Mouse (Mus musculus) midbrain, embryonic 16.5 days (tissue): ENCODE measurements around the gene Tmem259. TPM values are rescaled to one million over a fixed set of nuclear protein-coding genes. Genes with fewer than 3 reads are reported as not detected.

ENCODE experiments used
- ATAC-seq: fragments of 200-750 bp; cut with Nextera tagmentation; 2 replicates; pipeline ENCODE4 v1.8.0; 2017; ENCODE audit warnings: moderate TSS enrichment
- H3K27ac ChIP-seq: fragments of 300-500 bp; sonication (generic); 2 replicates; pipeline ENCODE4 v1.5.1; 2014; ENCODE audit warnings: mild to moderate bottlenecking, low read length, mixed read lengths
- H3K27me3 ChIP-seq: fragments of 300-500 bp; sonication (generic); 2 replicates; pipeline ENCODE4 v1.6.1; 2014; ENCODE audit warnings: low read depth, low read length, mixed read lengths; ENCODE audit not compliant: control insufficient read depth, insufficient read depth
- H3K36me3 ChIP-seq: fragments of 300-500 bp; sonication (generic); 2 replicates; pipeline ENCODE4 v1.6.1; 2014; ENCODE audit warnings: mild to moderate bottlenecking, low read length, moderate library complexity, mixed read lengths; ENCODE audit not compliant: control insufficient read depth, insufficient read depth
- H3K4me1 ChIP-seq: fragments of 300-500 bp; sonication (generic); 2 replicates; pipeline ENCODE4 v1.6.1; 2014; ENCODE audit warnings: mild to moderate bottlenecking, low read length, mixed read lengths; ENCODE audit not compliant: control insufficient read depth, insufficient read depth
- H3K4me2 ChIP-seq: fragments of 300-500 bp; sonication (generic); 2 replicates; pipeline ENCODE4 v1.6.1; 2014; ENCODE audit warnings: mild to moderate bottlenecking, low read length, mixed read lengths
- H3K4me3 ChIP-seq: fragments of 300-500 bp; sonication (generic); 2 replicates; pipeline ENCODE4 v1.5.1; 2014; ENCODE audit warnings: low read depth, mild to moderate bottlenecking, low read length, moderate library complexity, mixed read lengths
- H3K9ac ChIP-seq: fragments of 300-500 bp; sonication (generic); 2 replicates; pipeline ENCODE4 v1.6.1; 2014; ENCODE audit warnings: low read depth, low read length, mixed read lengths
- H3K9me3 ChIP-seq: fragments of 300-500 bp; sonication (generic); replicated peaks from 2 replicates; pipeline ENCODE4 v1.6.1; 2014; ENCODE audit warnings: mild to moderate bottlenecking, low read length, mixed read lengths; ENCODE audit not compliant: control insufficient read depth, poor library complexity, severe bottlenecking
- WGBS: fragments of 180-500 bp; shearing (Covaris S2); extraction: QIAGEN DNeasy Blood & Tissue Kit; methylation state at CpG from one replicate; pipeline ENCODE4 v1.1.7; 2014; 5-methylcytosine and 5-hydroxymethylcytosine counted together
- polyA plus RNA-seq: library from polyadenylated mRNA; unstranded; fragments of >200 nt; fragmentation: Nextera tagmentation; extraction: Ambion mirVana; gene quantifications from 2 replicates; pipeline ENCODE4 v1.2.1, GENCODE M21; 2015

Tmem259 gene
- polyA plus RNA-seq, 1 experiment from 2014 or later = 16.2 TPM

DNA sequence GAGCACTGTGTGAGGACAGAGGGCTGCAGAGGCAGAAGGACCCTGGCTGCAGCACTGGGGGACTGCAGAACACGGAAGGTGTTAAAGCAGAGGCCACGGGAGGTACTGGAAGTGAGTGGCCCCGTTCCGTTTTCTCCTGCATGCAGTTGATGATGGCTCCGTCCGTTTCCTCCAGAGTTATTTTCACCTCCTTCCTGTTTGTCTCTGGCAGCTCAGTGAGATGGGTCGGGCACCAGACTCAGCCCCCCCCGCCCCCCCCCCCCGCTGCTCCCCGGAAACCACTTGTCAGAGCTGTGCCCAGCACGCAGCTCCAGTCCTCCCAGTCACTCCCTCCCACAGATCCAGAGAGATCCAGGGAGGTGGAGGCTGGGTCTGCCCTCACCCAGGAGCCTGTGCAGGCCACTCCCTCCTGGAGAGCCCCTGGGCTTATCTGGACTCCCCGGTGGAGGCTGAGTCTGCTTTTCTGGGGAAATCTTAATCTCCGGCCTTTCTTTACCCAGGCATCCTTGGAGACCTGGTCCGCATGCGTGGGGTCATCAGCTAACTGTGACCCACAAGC, 34.7 kb upstream of the Tmem259 start:
- Histone ChIP-seq H3K4me1 (no peaks in the 10 kb centered on the region), H3K4me2 (no peak overlapping the region), H3K9me3 (no peaks in the 10 kb centered on the region), H3K27ac (no peak overlapping the region), H3K27me3 (peaks cover 35% of the 10 kb centered on the region), H3K9ac (no peak overlapping the region), H3K36me3 (no peaks in the 10 kb centered on the region), H3K4me3 (no peak overlapping the region)
- WGBS = 12% methylated on average over 11 of the region's 15 CpGs
- ATAC-seq = no peak

DNA sequence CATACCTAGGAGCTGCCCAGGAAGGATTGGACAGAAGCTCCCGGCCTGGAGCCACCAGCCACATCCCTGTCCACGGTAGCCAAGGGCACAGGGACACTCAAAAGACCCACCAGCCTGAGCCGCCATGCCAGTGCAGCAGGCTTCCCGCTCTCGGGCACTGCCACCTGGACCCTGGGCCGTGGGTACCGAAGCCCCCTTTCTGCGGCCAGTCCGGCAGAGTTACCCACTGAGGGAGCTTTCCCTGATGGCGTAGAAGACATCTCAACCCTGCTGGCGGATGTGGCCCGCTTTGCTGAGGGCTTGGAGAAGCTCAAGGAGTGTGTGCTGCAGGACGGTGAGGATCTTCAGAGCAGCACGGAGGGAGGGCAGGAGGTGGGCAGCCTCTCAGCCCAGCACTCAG, 33.6 kb upstream of the Tmem259 start:
- H3K9ac ChIP-seq = no peak overlapping the region
- H3K27ac ChIP-seq = no peak overlapping the region
- H3K9me3 ChIP-seq = no peaks in the 10 kb centered on the region
- no peak overlapping the region for H3K4me3 ChIP-seq
- 84% methylated on average over 14 of the region's 14 CpGs for WGBS
- H3K4me2 ChIP-seq = no peak overlapping the region
- peaks cover 46% of the 10 kb centered on the region for H3K27me3 ChIP-seq
- no peak for ATAC-seq
- H3K4me1 ChIP-seq = no peaks in the 10 kb centered on the region
- H3K36me3 ChIP-seq = no peaks in the 10 kb centered on the region

DNA sequence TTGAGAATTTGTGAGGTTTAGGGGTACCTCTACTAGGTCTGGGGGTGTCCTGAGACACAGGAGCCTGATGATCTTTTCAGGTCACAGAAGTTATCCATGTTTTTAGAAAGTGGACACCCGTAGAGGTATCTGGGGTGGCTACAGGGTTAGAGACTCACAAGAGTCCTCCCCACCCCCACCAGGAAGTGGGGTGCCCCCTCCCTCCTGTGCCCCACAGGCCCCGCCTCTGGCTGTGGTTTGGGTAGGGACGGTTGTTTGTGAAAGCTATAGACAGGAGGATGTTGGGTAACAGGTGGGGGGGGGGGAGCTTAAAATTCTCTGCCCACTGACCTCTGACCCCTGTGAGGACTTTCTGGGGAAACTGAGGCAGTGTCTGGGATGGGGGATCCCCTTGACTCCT, 33.2 kb upstream of the Tmem259 start:
- H3K4me3 ChIP-seq = no peak overlapping the region
- no peak overlapping the region for H3K9ac ChIP-seq
- no peak overlapping the region for H3K27ac ChIP-seq
- H3K4me2 ChIP-seq = no peak overlapping the region
- no peaks in the 10 kb centered on the region for H3K9me3 ChIP-seq
- 77% methylated on average over 3 of the region's 3 CpGs for WGBS
- H3K27me3 ChIP-seq = peaks cover 48% of the 10 kb centered on the region
- ATAC-seq = no peak
- no peaks in the 10 kb centered on the region for H3K4me1 ChIP-seq
- no peaks in the 10 kb centered on the region for H3K36me3 ChIP-seq

DNA sequence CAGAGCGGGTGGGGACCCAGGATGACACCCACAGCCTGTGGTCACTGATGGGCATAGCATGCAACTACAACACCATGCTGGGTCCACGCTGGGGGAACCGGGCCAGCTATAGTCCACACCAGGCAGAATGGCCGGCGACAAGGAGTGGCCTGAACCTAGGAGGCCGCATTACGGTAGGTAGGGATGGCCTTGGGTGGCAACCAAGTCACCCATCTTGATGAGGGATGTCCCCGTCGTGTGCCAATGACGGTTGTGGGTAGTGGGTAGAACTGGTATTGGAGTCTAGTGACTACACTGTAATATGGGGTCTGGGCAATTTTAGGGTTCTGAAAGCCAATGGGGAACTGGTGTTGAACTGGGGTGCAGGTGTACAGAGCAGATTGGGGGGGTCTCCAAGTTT, 32.8 kb upstream of the Tmem259 start:
- Histone ChIP-seq H3K9me3 (no peaks in the 10 kb centered on the region), H3K4me2 (no peak overlapping the region), H3K4me3 (no peak overlapping the region), H3K9ac (no peak overlapping the region), H3K27ac (no peak overlapping the region), H3K36me3 (no peaks in the 10 kb centered on the region; the same call in 1 of the 2 replicates), H3K4me1 (no peaks in the 10 kb centered on the region), H3K27me3 (peaks cover 51% of the 10 kb centered on the region)
- WGBS = 91% methylated on average over 10 of the region's 10 CpGs
- no peak for ATAC-seq

DNA sequence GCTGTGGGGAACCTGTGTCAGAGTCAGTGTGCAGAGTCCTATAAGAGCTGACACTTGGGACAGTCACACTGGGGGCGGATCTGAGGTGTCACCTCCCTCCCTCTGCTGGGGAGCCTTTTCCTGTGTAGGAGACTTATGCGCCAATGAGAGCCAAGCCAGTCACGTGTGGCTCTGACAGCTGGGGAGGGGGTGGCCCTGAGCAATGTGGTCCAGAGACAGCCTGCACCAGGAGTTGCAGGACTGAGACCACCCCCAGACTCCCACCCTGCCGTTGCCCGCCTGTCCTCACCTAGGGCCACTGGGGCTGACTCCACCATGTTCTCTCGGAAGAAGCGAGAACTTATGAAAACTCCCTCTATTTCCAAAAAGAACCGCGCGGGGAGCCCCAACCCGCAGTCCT, 32.4 kb upstream of the Tmem259 start, which contains the start of gene Arhgap45:
Arhgap45 (plus strand) TSS at position 143 of the 400 bp plus-strand sequence.
- Histone ChIP-seq H3K27ac (no peak within 1 kb of the TSS), H3K9me3 (no peaks in the 10 kb centered on the region; the same call in 1 of the 2 replicates), H3K9ac (no peak within 1 kb of the TSS), H3K4me1 (no peaks in the 10 kb centered on the region), H3K36me3 (peaks cover 3% of the 10 kb centered on the region), H3K4me3 (no peak within 1 kb of the TSS), H3K4me2 (no peak within 1 kb of the TSS), H3K27me3 (peaks cover 52% of the 10 kb centered on the region)
- 72% methylated on average over 11 of the region's 11 CpGs for WGBS
- ATAC-seq = no peak

DNA sequence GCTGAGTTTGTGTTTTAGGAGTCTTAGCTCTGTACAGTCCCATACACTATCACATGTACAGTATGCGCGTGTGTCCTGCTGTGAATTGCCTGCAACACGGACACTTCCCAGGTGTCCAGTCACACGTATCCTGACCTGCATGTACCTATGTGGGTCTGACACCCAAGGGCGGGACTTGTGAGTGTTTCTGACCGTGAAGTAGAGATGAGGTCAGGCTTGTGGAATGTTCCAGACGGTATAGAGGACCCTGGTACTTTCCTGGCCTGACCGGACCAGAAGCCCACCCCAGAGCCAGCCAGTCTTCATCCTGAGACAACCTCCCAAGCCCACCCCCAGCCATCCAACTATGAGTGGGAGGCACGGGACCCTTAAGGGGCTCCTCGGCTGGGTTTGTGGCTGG, 31.5 kb upstream of the Tmem259 start:
- H3K4me3 ChIP-seq = no peak overlapping the region
- ATAC-seq = no peak
- H3K27ac ChIP-seq = no peak overlapping the region
- peaks cover 52% of the 10 kb centered on the region for H3K27me3 ChIP-seq
- 80% methylated on average over 10 of the region's 10 CpGs for whole genome bisulfite sequencing
- H3K4me1 ChIP-seq = no peaks in the 10 kb centered on the region
- peaks cover 9% of the 10 kb centered on the region for H3K36me3 ChIP-seq
- H3K9ac ChIP-seq = no peak overlapping the region
- no peak overlapping the region for H3K4me2 ChIP-seq
- peaks cover 7% of the 10 kb centered on the region for H3K9me3 ChIP-seq

DNA sequence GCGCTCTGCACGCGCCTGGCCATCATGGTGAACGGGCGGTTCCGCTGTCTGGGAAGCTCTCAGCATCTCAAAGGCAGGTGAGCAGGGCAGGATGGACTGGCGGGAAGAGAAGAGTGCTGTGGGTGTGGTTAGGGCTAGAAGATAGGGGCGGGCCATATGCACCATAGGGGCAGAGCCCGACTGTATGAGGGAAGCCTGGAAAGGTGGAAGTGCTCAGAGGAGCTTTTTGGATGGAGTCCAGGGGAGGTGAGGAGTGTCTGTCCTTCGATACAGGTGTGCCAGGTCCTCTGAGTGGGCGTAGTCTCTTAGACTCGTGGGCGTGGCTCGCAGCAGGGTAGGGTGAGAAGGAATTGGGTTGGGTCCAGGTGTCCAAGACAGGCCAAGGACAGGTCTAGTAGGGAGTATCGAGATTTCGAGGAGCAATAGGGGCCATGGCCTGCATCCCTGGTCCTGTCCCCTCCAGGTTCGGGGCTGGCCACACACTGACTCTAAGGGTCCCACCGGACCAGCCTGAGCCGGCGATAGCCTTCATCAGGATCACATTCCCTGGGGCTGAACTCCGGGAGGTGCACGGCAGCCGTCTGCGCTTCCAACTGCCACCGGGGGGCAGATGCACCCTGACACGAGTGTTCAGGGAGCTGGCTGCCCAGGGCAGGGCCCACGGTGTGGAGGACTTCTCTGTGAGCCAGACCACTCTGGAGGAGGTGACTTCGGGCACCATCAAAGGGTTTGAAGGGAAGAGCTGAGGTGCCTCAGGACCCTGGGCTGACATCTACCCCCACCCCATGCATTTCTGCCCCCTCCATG, 30.6 kb upstream of the Tmem259 start:
- no peak overlapping the region for H3K27ac ChIP-seq
- H3K9me3 ChIP-seq = peaks cover 14% of the 10 kb centered on the region
- no peak overlapping the region for H3K4me3 ChIP-seq
- H3K4me2 ChIP-seq = no peak overlapping the region
- peaks cover 17% of the 10 kb centered on the region for H3K36me3 ChIP-seq
- WGBS = 18% methylated on average over 28 of the region's 28 CpGs
- no peak overlapping the region for H3K9ac ChIP-seq
- H3K4me1 ChIP-seq = no peaks in the 10 kb centered on the region
- ATAC-seq = no peak
- peaks cover 48% of the 10 kb centered on the region for H3K27me3 ChIP-seq

DNA sequence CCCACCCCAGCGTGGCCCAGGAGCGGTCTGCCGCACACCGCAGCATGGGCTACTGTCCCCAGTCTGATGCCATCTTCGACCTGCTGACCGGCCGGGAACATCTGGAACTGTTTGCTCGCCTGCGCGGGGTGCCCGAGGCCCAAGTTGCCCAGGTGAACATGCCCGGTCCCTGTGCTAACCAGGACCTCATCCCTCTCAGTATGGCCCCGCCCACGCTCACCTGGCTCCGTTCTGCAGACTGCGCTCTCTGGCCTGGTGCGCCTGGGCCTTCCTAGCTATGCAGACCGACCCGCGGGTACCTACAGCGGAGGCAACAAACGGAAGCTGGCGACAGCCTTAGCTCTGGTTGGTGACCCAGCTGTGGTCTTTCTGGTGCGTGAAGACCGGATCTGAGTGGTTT, 29.5 kb upstream of the Tmem259 start:
- Histone ChIP-seq H3K4me1 (no peaks in the 10 kb centered on the region), H3K27me3 (peaks cover 40% of the 10 kb centered on the region)
- 34% methylated on average over 25 of the region's 25 CpGs for WGBS

DNA sequence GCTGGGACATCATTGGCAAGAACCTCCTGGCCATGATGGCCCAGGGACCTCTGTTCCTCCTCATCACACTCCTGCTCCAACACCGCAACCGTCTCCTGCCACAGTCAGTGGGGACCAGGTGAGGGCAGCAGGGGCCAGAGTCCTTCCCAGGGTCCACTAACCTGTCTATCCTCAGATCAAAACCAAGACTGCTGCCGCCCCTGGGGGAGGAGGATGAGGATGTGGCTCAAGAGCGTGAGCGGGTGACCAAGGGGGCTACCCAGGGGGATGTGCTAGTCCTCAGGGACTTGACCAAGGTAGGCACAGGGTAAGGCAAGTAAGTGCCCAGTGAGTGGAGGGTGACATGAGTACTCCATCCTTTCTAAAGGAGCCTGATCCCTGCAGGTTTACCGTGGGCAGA, 27.6 kb upstream of the Tmem259 start:
- H3K9ac ChIP-seq = no peak overlapping the region
- peaks cover 34% of the 10 kb centered on the region for H3K27me3 ChIP-seq
- WGBS = 84% methylated on average over 6 of the region's 6 CpGs
- ATAC-seq = no peak
- no peak overlapping the region for H3K27ac ChIP-seq
- peaks cover 18% of the 10 kb centered on the region for H3K36me3 ChIP-seq
- H3K9me3 ChIP-seq = peaks cover 14% of the 10 kb centered on the region
- H3K4me1 ChIP-seq = no peaks in the 10 kb centered on the region
- no peak overlapping the region for H3K4me3 ChIP-seq
- H3K4me2 ChIP-seq = no peak overlapping the region

More for the DNA sequence above, 29.5 kb upstream of the Tmem259 start:
- H3K4me3 ChIP-seq = no peak overlapping the region
- H3K36me3 ChIP-seq = peaks cover 18% of the 10 kb centered on the region
- H3K27ac ChIP-seq = no peak overlapping the region
- no peak for ATAC-seq
- H3K9ac ChIP-seq = no peak overlapping the region
- no peak overlapping the region for H3K4me2 ChIP-seq
- H3K9me3 ChIP-seq = peaks cover 14% of the 10 kb centered on the region
